Mouse (Mus musculus) left cerebral cortex, postnatal 4 days (tissue): ENCODE data around the gene Vwc2l. TPM values are rescaled to one million over a fixed set of nuclear protein-coding genes. Genes with fewer than 3 reads are reported as not detected.

Experiments used
- DNase-seq: peaks from one replicate; pipeline ENCODE4 v3.0.0-alpha.2; 2022
- intact Hi-C: fragments of 180-260 bp; cut with DNase I; formaldehyde crosslinking; loops from one replicate; pipeline ENCODE4 v1.15.1; 2025
- total RNA-seq, 2 experiments: library from RNA; stranded (reverse); gene quantifications; 2 replicates each; pipeline ENCODE4 v1.2.3; 2021

Vwc2l gene
- total RNA-seq, result 10 to 100 TPM; 17.5 to 18.6 TPM

- intact Hi-C loops, result loop anchor here (10.0 kb wide), 2 partner anchors 461 to 931 kb away; no protein-coding TSS in a partner anchor
- peak; percentile 64 for DNase-seq
These were observed at the start of gene Vwc2l for GRCm38 (mm10) chr1:70725655-70726066. Gene Vwc2l (plus strand): TSS chr1:70725715.

GRCm38 (mm10) chr1:70692529-70692928 lies 33.0 kb upstream of the Vwc2l start:
- intact Hi-C loops, result no loop called here
- DNase-seq, result peak; percentile 66

- no peak for DNase-seq
- intact Hi-C loops, result no loop called here
These were observed 25.2 kb upstream of the Vwc2l start for GRCm38 (mm10) chr1:70700270-70700669.

GRCm38 (mm10) chr1:70703934-70704333 lies 21.6 kb upstream of the Vwc2l start:
- no peak for DNase-seq
- intact Hi-C loops, result no loop called here

- DNase-seq, result no peak
- intact Hi-C loops, result no loop called here
These were observed 19.7 kb upstream of the Vwc2l start for GRCm38 (mm10) chr1:70705821-70706220.

- no peak for DNase-seq
- intact Hi-C loops, result loop anchor here (10.0 kb wide), 2 partner anchors 460 to 930 kb away; no protein-coding TSS in a partner anchor
These were observed 470 bp upstream of the Vwc2l start for GRCm38 (mm10) chr1:70725045-70725444.

GRCm38 (mm10) chr1:70787146-70787545 lies 61.6 kb downstream of the Vwc2l start:
- intact Hi-C loops, result no loop called here
- no peak for DNase-seq

- intact Hi-C loops, result no loop called here
- DNase-seq, result no peak
These were observed 66.1 kb downstream of the Vwc2l start for GRCm38 (mm10) chr1:70791636-70792035.

GRCm38 (mm10) chr1:70795094-70795493 lies 69.6 kb downstream of the Vwc2l start:
- intact Hi-C loops, result no loop called here
- no peak for DNase-seq

GRCm38 (mm10) chr1:70803401-70803800 lies 77.9 kb downstream of the Vwc2l start:
- no peak for DNase-seq
- intact Hi-C loops, result no loop called here

- DNase-seq, result no peak
- intact Hi-C loops, result no loop called here
These were observed 97.6 kb downstream of the Vwc2l start for GRCm38 (mm10) chr1:70823111-70823510.

GRCm38 (mm10) chr1:70833262-70833661 lies 107.7 kb downstream of the Vwc2l start:
- intact Hi-C loops, result no loop called here
- DNase-seq, result peak; percentile 1

GRCm38 (mm10) chr1:70842222-70842621 lies 116.7 kb downstream of the Vwc2l start:
- intact Hi-C loops, result no loop called here
- no peak for DNase-seq

- no peak for DNase-seq
- intact Hi-C loops, result no loop called here
These were observed 119.8 kb downstream of the Vwc2l start for GRCm38 (mm10) chr1:70845276-70845675.

- peak; percentile 25 for DNase-seq
- intact Hi-C loops, result no loop called here
These were observed 126.3 kb downstream of the Vwc2l start for GRCm38 (mm10) chr1:70851633-70852390.

- peak; percentile 11 for DNase-seq
- intact Hi-C loops, result no loop called here
These were observed 127.9 kb downstream of the Vwc2l start for GRCm38 (mm10) chr1:70853446-70853845.

GRCm38 (mm10) chr1:70855912-70856311 lies 130.4 kb downstream of the Vwc2l start:
- DNase-seq, result no peak
- intact Hi-C loops, result no loop called here

- intact Hi-C loops, result no loop called here
- DNase-seq, result no peak
These were observed 136.2 kb downstream of the Vwc2l start for GRCm38 (mm10) chr1:70861672-70862071.

GRCm38 (mm10) chr1:70866137-70866536 lies 140.6 kb downstream of the Vwc2l start:
- intact Hi-C loops, result no loop called here
- peak; percentile 60 for DNase-seq

GRCm38 (mm10) chr1:70880496-70880895 lies 155.0 kb downstream of the Vwc2l start:
- DNase-seq, result no peak
- intact Hi-C loops, result no loop called here

GRCm38 (mm10) chr1:70881269-70881668 lies 155.8 kb downstream of the Vwc2l start:
- no peak for DNase-seq
- intact Hi-C loops, result no loop called here

GRCm38 (mm10) chr1:70884156-70884555 lies 158.6 kb downstream of the Vwc2l start:
- no peak for DNase-seq
- intact Hi-C loops, result no loop called here

- intact Hi-C loops, result no loop called here
- no peak for DNase-seq
These were observed 176.8 kb downstream of the Vwc2l start for GRCm38 (mm10) chr1:70902311-70902710.
